Mouse (Mus musculus) cerebellum, adult 2 months (tissue): ENCODE data around the gene Ccnd3.

Experiments
- CTCF ChIP-seq: fragments of 200-500 bp; IDR thresholded peaks from 2 replicates; pipeline ENCODE4 v1.5.1; 2011; ENCODE audit warnings: low read depth, mild to moderate bottlenecking, control low read depth, low read length, moderate library complexity, borderline replicate concordance; ENCODE audit not compliant: insufficient read depth
- POLR2A ChIP-seq: fragments of 200-500 bp; IDR thresholded peaks from 2 replicates; pipeline ENCODE4 v1.6.1; 2011; ENCODE audit warnings: low read length, control low read depth, borderline replicate concordance; ENCODE audit not compliant: insufficient read depth

DNA sequence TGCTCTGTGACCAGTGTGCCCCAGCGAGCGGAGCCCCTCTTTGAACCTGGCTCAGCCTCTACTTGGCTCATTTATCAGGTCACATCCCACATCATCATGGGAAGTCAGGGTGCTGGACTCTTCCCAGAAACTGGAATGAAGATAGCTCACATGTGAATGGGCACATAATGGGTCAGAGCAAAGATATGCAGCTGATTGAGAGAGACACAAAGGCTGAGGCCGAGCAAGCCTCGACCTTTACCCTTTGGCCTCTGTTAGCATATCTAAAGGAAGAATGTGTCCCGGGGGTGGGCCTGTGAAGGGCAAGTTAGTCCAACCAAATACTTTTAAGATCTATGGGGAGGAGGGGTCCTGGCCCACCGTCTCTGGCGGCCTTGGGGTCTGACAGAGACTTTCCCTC is 66.8 kb downstream of the Ccnd3 start:
- no peak for TF ChIP-seq POLR2A
- TF ChIP-seq CTCF: no peak
